Mouse (Mus musculus) intestine, embryonic 15.5 days (tissue): ENCODE results near the gene Frem3. TPM values are rescaled to one million over a fixed set of nuclear protein-coding genes. Genes with fewer than 3 reads are reported as not detected.
A peak's percentile ranks its signal among the peaks of the same experiment; 100 is the strongest.

Experiments used
- ATAC-seq: fragments of 200-750 bp; cut with Nextera tagmentation; 2 replicates; pipeline ENCODE4 v1.8.0; 2017; ENCODE audit warnings: moderate TSS enrichment, moderate library complexity
- H3K27ac ChIP-seq: fragments of 300-500 bp; sonication (generic); 2 replicates; pipeline ENCODE4 v1.5.1; 2015; ENCODE audit warnings: mild to moderate bottlenecking, inconsistent platforms
- H3K27me3 ChIP-seq: fragments of 300-500 bp; sonication (generic); replicated peaks from 2 replicates; pipeline ENCODE4 v1.6.1; 2015; ENCODE audit warnings: inconsistent platforms
- H3K36me3 ChIP-seq: fragments of 300-500 bp; sonication (generic); 2 replicates; pipeline ENCODE4 v1.6.1; 2015; ENCODE audit warnings: inconsistent platforms
- H3K4me1 ChIP-seq: fragments of 300-500 bp; sonication (generic); replicated peaks from 2 replicates; pipeline ENCODE4 v1.6.1; 2015; ENCODE audit warnings: inconsistent platforms
- H3K4me2 ChIP-seq: fragments of 300-500 bp; sonication (generic); replicated peaks from 2 replicates; pipeline ENCODE4 v1.6.1; 2015; ENCODE audit warnings: mild to moderate bottlenecking, inconsistent platforms
- H3K4me3 ChIP-seq: fragments of 300-500 bp; sonication (generic); replicated peaks from 2 replicates; pipeline ENCODE4 v1.5.1; 2015; ENCODE audit warnings: inconsistent platforms
- H3K9ac ChIP-seq: fragments of 300-500 bp; sonication (generic); 2 replicates; pipeline ENCODE4 v1.6.1; 2015; ENCODE audit warnings: inconsistent platforms
- H3K9me3 ChIP-seq: fragments of 300-500 bp; sonication (generic); 2 replicates; pipeline ENCODE4 v1.6.1; 2016; ENCODE audit warnings: inconsistent platforms
- WGBS: fragments of 180-500 bp; shearing (Covaris S2); methylation state at CpG from one replicate; pipeline ENCODE4 v1.1.7; 2015; 5-methylcytosine and 5-hydroxymethylcytosine counted together
- polyA plus RNA-seq: library from polyadenylated mRNA; unstranded; fragments of >200 nt; fragmentation: Nextera tagmentation; extraction: Ambion mirVana; gene quantifications from 2 replicates; pipeline ENCODE4 v1.2.1, GENCODE M21; 2015

Frem3 gene
- polyA plus RNA-seq, 1 experiment from 2014 or later = 0.06 TPM

- H3K4me2 ChIP-seq = peak overlapping the region; percentile 43
- peaks cover 10% of the 10 kb centered on the region; the same call in 1 of the 2 replicates for H3K4me1 ChIP-seq
- peak overlapping the region; percentile 10; the same call in 1 of the 2 replicates for H3K4me3 ChIP-seq
- H3K27ac ChIP-seq = no peak overlapping the region
- no peaks in the 10 kb centered on the region for H3K9me3 ChIP-seq
- WGBS = 5% methylated on average over 12 of the region's 12 CpGs
- H3K27me3 ChIP-seq = peaks cover 19% of the 10 kb centered on the region
- no peak overlapping the region for H3K9ac ChIP-seq
- ATAC-seq = no peak
- no peaks in the 10 kb centered on the region for H3K36me3 ChIP-seq
Measured at GRCm38 (mm10) chr8:80611441-80611751, 516 bp downstream of the Frem3 start.

- no peaks in the 10 kb centered on the region for H3K4me1 ChIP-seq
- H3K9ac ChIP-seq = no peak overlapping the region
- H3K27me3 ChIP-seq = no peaks in the 10 kb centered on the region
- ATAC-seq = no peak
- no peaks in the 10 kb centered on the region for H3K9me3 ChIP-seq
- H3K4me3 ChIP-seq = no peak overlapping the region
- 71% methylated on average over 3 of the region's 3 CpGs for WGBS
- no peak overlapping the region for H3K4me2 ChIP-seq
- no peaks in the 10 kb centered on the region for H3K36me3 ChIP-seq
- no peak overlapping the region for H3K27ac ChIP-seq
Measured at GRCm38 (mm10) chr8:80619787-80620186, 8.9 kb downstream of the Frem3 start.

- Histone ChIP-seq H3K4me1 (no peaks in the 10 kb centered on the region), H3K27ac (no peak overlapping the region), H3K4me2 (no peak overlapping the region), H3K27me3 (no peaks in the 10 kb centered on the region), H3K9ac (no peak overlapping the region), H3K4me3 (no peak overlapping the region), H3K9me3 (no peaks in the 10 kb centered on the region), H3K36me3 (no peaks in the 10 kb centered on the region)
- ATAC-seq = no peak
- WGBS = 72% methylated on average over 6 of the region's 6 CpGs
Measured at GRCm38 (mm10) chr8:80647394-80647793, 36.5 kb downstream of the Frem3 start.

- ATAC-seq = no peak
- H3K36me3 ChIP-seq = no peaks in the 10 kb centered on the region
- no peak overlapping the region for H3K4me2 ChIP-seq
- H3K9me3 ChIP-seq = no peaks in the 10 kb centered on the region
- no peak overlapping the region for H3K4me3 ChIP-seq
- WGBS = 25% methylated on average over 4 of the region's 4 CpGs
- no peaks in the 10 kb centered on the region for H3K27me3 ChIP-seq
- H3K4me1 ChIP-seq = no peaks in the 10 kb centered on the region
- no peak overlapping the region for H3K9ac ChIP-seq
- H3K27ac ChIP-seq = no peak overlapping the region
Measured at GRCm38 (mm10) chr8:80657639-80658038, 46.8 kb downstream of the Frem3 start.

GRCm38 (mm10) chr8:80661055-80661454 is 50.2 kb downstream of the Frem3 start:
- H3K36me3 ChIP-seq = no peaks in the 10 kb centered on the region
- no peak overlapping the region for H3K4me2 ChIP-seq
- WGBS = 42% methylated on average over 4 of the region's 4 CpGs
- ATAC-seq = no peak
- H3K9ac ChIP-seq = no peak overlapping the region
- no peak overlapping the region for H3K27ac ChIP-seq
- H3K4me3 ChIP-seq = no peak overlapping the region
- no peaks in the 10 kb centered on the region for H3K27me3 ChIP-seq
- H3K9me3 ChIP-seq = no peaks in the 10 kb centered on the region
- H3K4me1 ChIP-seq = no peaks in the 10 kb centered on the region

- WGBS = 73% methylated on average over 3 of the region's 3 CpGs
- no peak overlapping the region for H3K4me2 ChIP-seq
Measured at GRCm38 (mm10) chr8:80663476-80663875, 52.6 kb downstream of the Frem3 start.

GRCm38 (mm10) chr8:80669277-80669901 is 58.5 kb downstream of the Frem3 start:
- H3K4me1 ChIP-seq = 0 out of 2 replicates have a peak, but pooled peaks cover 3% of the 10 kb centered on the region
- no peaks in the 10 kb centered on the region for H3K27me3 ChIP-seq
- H3K4me3 ChIP-seq = no peak overlapping the region
- ATAC-seq = peak; percentile 58; the same call in 1 of the 2 replicates
- H3K9ac ChIP-seq = no peak overlapping the region
- H3K36me3 ChIP-seq = no peaks in the 10 kb centered on the region
- H3K27ac ChIP-seq = no peak overlapping the region
- no peaks in the 10 kb centered on the region for H3K9me3 ChIP-seq
- peak overlapping the region; percentile 40 for H3K4me2 ChIP-seq
- WGBS = 45% methylated on average over 17 of the region's 17 CpGs

More at GRCm38 (mm10) chr8:80663476-80663875, 52.6 kb downstream of the Frem3 start:
- no peak for ATAC-seq
- H3K9me3 ChIP-seq = no peaks in the 10 kb centered on the region
- H3K36me3 ChIP-seq = no peaks in the 10 kb centered on the region
- H3K4me3 ChIP-seq = no peak overlapping the region
- no peaks in the 10 kb centered on the region for H3K27me3 ChIP-seq
- no peak overlapping the region for H3K9ac ChIP-seq
- H3K4me1 ChIP-seq = no peaks in the 10 kb centered on the region
- H3K27ac ChIP-seq = no peak overlapping the region

GRCm38 (mm10) chr8:80682594-80682993 is 71.7 kb downstream of the Frem3 start:
- 77% methylated on average over 5 of the region's 5 CpGs for WGBS
- no peaks in the 10 kb centered on the region for H3K27me3 ChIP-seq
- H3K9me3 ChIP-seq = no peaks in the 10 kb centered on the region
- no peak for ATAC-seq
- no peaks in the 10 kb centered on the region for H3K36me3 ChIP-seq
- no peak overlapping the region for H3K4me2 ChIP-seq
- H3K9ac ChIP-seq = no peak overlapping the region
- H3K4me3 ChIP-seq = no peak overlapping the region
- no peak overlapping the region for H3K27ac ChIP-seq
- no peaks in the 10 kb centered on the region for H3K4me1 ChIP-seq

GRCm38 (mm10) chr8:80683756-80684335 is 73.0 kb downstream of the Frem3 start:
- Histone ChIP-seq H3K27me3 (no peaks in the 10 kb centered on the region), H3K9ac (no peak overlapping the region), H3K4me1 (no peaks in the 10 kb centered on the region), H3K36me3 (no peaks in the 10 kb centered on the region), H3K27ac (no peak overlapping the region), H3K4me2 (no peak overlapping the region), H3K4me3 (no peak overlapping the region), H3K9me3 (no peaks in the 10 kb centered on the region)
- WGBS = 53% methylated on average over 5 of the region's 5 CpGs
- ATAC-seq = no peak

- Histone ChIP-seq H3K27me3 (no peaks in the 10 kb centered on the region), H3K9me3 (no peaks in the 10 kb centered on the region), H3K4me2 (no peak overlapping the region), H3K4me3 (no peak overlapping the region), H3K36me3 (no peaks in the 10 kb centered on the region), H3K9ac (no peak overlapping the region), H3K27ac (no peak overlapping the region), H3K4me1 (no peaks in the 10 kb centered on the region)
- peak; percentile 83 for ATAC-seq
- WGBS = 41% methylated on average over 4 of the region's 4 CpGs
Measured at GRCm38 (mm10) chr8:80688141-80688540, 77.3 kb downstream of the Frem3 start.

GRCm38 (mm10) chr8:80710670-80711400 is 100.0 kb downstream of the Frem3 start:
- ATAC-seq = no peak
- Histone ChIP-seq H3K27me3 (no peaks in the 10 kb centered on the region), H3K4me2 (no peak overlapping the region), H3K27ac (no peak overlapping the region), H3K9me3 (no peaks in the 10 kb centered on the region), H3K4me3 (no peak overlapping the region), H3K4me1 (no peaks in the 10 kb centered on the region), H3K36me3 (peaks cover 18% of the 10 kb centered on the region), H3K9ac (no peak overlapping the region)
- WGBS = 80% methylated on average over 4 of the region's 4 CpGs

GRCm38 (mm10) chr8:80714461-80714860 is 103.6 kb downstream of the Frem3 start:
- no peak overlapping the region for H3K4me3 ChIP-seq
- no peaks in the 10 kb centered on the region for H3K9me3 ChIP-seq
- H3K4me2 ChIP-seq = no peak overlapping the region
- peaks cover 17% of the 10 kb centered on the region for H3K36me3 ChIP-seq
- H3K27ac ChIP-seq = no peak overlapping the region
- no peaks in the 10 kb centered on the region for H3K4me1 ChIP-seq
- H3K9ac ChIP-seq = no peak overlapping the region
- no peaks in the 10 kb centered on the region for H3K27me3 ChIP-seq
- WGBS = 86% methylated on average over 1 of the region's 1 CpGs
- ATAC-seq = no peak
